Mouse (Mus musculus) retina, adult 2 months (tissue): Measurements from ENCODE around the gene G3bp2.

ENCODE experiments used
- DNase-seq: peaks from one replicate; pipeline ENCODE4 v3.0.0-alpha.2; 2012; ENCODE audit warnings: low read depth, low spot score

The G3bp2 gene

DNA sequence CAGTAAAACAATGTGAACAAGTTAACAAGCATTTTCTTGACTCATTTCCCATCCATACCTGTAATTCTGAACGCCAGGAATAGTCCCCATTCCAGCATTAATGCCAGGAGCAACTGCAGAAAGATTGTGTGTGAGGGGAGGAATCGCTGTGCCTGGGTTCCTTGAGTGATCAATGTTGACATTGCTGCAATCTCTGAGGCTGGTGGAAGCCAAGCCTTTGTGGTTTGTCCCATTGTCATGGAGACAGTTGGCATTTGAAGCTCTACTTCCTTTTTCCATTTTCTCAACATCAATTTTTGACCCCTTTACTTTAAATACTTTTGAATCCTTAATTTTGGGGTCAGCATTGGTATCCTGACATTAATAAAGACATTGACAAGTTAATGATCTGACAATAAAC lies 63.6 kb downstream of the G3bp2 start:
- DNase-seq = no peak

DNA sequence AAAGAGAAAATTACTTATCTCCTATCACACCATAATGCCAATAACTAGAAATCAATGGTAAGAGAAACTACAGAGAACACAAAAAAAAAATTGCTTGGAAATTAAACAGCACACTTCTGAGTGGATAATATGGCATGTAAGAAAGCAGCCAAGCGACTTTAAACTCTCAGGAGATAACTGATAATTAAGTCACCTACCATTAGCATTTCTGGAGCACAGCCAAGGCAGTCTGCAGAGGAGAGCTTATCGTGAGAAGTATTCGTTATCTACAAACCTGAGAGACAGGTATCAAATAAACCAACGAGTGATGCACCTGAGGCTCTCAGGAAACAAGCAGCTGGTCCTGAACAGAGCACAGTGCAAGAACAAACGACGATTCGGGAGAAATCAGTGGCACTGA lies 71.8 kb downstream of the G3bp2 start:
- no peak for DNase-seq

DNA sequence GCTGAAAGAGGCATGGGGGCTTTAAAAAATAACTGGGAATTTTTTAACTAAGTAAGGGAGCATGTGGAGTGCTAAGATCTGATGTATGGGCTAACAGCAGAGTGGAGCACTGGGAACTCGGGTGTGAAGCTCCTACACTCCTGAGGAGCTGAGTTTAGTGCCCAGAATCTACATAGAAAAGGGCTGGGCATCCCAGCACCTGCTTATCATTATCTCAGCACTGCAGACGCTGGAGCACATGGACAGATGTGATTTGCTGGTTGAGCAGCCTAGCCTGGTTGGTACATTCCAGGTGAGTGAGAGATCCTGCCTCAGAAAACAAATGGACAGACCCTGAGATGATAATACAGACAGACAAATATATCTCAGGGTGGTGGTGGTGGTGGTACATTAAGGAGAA lies 73.7 kb downstream of the G3bp2 start:
- no peak for DNase-seq

DNA sequence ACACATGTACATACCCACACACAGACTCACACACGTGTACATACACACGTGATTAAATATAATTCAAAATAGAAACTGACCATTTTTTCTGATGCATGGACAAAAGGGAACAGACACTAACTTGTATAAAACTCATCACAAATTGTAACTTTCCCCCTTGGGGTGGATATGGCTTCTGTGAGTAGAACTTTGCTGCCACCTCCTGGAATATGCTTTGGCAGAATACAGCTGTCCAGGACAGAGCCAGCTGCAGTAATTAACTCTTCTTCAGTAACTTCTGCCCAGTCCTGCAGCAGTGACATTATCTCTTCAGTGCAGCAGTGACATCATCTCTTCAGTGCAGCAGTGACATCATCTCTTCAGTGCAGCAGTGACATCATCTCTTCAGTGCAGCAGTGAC lies 80.5 kb downstream of the G3bp2 start:
- no peak for DNase-seq
